Mouse (Mus musculus): Measurements from ENCODE around the gene Aif1l. TPM values are rescaled to one million over a fixed set of nuclear protein-coding genes. Genes with fewer than 3 reads are reported as not detected.
A peak's percentile ranks its signal among the peaks of the same experiment; 100 is the strongest.

Gene Aif1l
- polyA plus RNA-seq, 2 experiments: 1.3 to 1.5 TPM

- no peaks in the 10 kb centered on the region for H3K9me3 ChIP-seq (ENCODE audit: control insufficient read depth, low read length)
- no peaks in the 10 kb centered on the region for H3K36me3 ChIP-seq (replicated peaks; ENCODE audit: control insufficient read depth, insufficient read depth, low read depth)
- no peak overlapping the region for H3K9ac ChIP-seq (replicated peaks)
- no peak overlapping the region for H3K4me3 ChIP-seq (ENCODE audit: insufficient read depth in 1 of 2, low read depth in 2 of 2, low read length in 2 of 2)
- H3K27ac ChIP-seq: no peak overlapping the region
- no peaks in the 10 kb centered on the region for H3K27me3 ChIP-seq (ENCODE audit: control insufficient read depth, insufficient read depth, low read length)
- no peak for ATAC-seq (ENCODE audit: insufficient read depth)
- TF ChIP-seq EP300 (IDR thresholded peaks at IDR 0.05; ENCODE audit: low read depth) (no peak), CTCF (IDR thresholded peaks at IDR 0.05; ENCODE audit: low read depth) (no peak)
- no peak for DNase-seq (ENCODE audit: low read depth in 3 of 3, low spot score in 3 of 3)
- H3K4me1 ChIP-seq (replicated peaks; ENCODE audit: control insufficient read depth in 2 of 2, insufficient read depth in 2 of 2, low read length in 1 of 2): 0 out of 4 replicates have a peak, but pooled peaks cover 0 to 2% of the 10 kb centered on the region in 2 experiments
- 58% methylated on average over 4 of the region's 4 CpGs for WGBS (ENCODE audit: insufficient replicate concordance)
- no peak overlapping the region for H3K4me2 ChIP-seq (ENCODE audit: low read depth)
Observed at GRCm38 (mm10) chr2:31961791-31962222, 11.9 kb downstream of the Aif1l start.

DNA sequence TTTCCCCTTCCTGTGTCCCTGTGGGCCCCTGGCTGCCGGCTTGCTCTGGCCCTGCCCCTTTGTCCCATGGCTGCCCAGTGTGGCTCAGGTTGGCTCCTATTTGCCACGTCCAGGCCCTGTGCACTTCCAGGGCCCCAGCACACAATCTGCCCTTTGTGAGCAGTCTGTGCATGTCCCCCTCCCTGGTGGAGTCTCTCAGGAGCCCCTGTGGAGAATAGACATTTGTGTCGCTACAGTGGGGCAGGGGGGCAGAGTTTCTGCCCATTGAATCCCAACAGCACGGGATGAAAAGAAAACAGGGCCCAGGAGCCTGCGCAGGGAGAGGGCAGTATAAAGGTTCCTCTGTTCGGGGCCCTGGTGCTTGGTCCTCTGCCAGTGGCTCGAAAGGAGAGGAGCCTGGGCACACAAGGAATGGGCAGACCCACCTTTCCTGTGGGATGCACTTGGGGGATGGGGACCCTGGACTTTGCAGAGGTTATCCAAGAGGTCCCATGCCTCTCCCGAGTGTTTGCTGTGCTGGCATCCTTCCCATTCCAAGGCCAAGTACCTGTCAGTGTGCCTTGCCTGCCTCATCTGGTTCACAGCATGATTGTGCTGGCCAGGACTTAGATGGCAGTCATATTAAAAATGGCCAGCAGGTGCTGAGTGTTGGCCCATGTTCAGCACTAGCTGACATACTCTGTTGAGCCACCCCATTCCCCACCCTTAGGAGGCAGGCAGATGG lies 12.7 kb downstream of the Aif1l start:
- Histone ChIP-seq H3K9ac (replicated peaks) (no peak overlapping the region), H3K4me2 (ENCODE audit: low read depth) (no peak overlapping the region), H3K27ac (no peak overlapping the region), H3K9me3 (ENCODE audit: control insufficient read depth, low read length) (no peaks in the 10 kb centered on the region), H3K4me1 (replicated peaks; ENCODE audit: control insufficient read depth in 2 of 2, insufficient read depth in 2 of 2, low read length in 1 of 2) (0 out of 4 replicates have a peak, but pooled peaks cover 0 to 2% of the 10 kb centered on the region in 2 experiments), H3K27me3 (ENCODE audit: control insufficient read depth, insufficient read depth, low read length) (no peaks in the 10 kb centered on the region), H3K4me3 (ENCODE audit: insufficient read depth in 1 of 2, low read depth in 2 of 2, low read length in 2 of 2) (no peak overlapping the region), H3K36me3 (replicated peaks; ENCODE audit: control insufficient read depth, insufficient read depth, low read depth) (no peaks in the 10 kb centered on the region)
- 57% methylated on average over 8 of the region's 8 CpGs for whole genome bisulfite sequencing (ENCODE audit: insufficient replicate concordance)
- peak; percentile 42 for TF ChIP-seq CTCF (IDR thresholded peaks at IDR 0.05; ENCODE audit: low read depth)
- TF ChIP-seq EP300 (IDR thresholded peaks at IDR 0.05; ENCODE audit: low read depth): no peak
- DNase-seq (ENCODE audit: low read depth in 3 of 3, low spot score in 3 of 3) (no peak), ATAC-seq (ENCODE audit: insufficient read depth) (no peak)

- no peak overlapping the region for H3K4me2 ChIP-seq (ENCODE audit: low read depth)
- no peaks in the 10 kb centered on the region for H3K9me3 ChIP-seq (ENCODE audit: control insufficient read depth, low read length)
- no peaks in the 10 kb centered on the region for H3K27me3 ChIP-seq (ENCODE audit: control insufficient read depth, insufficient read depth, low read length)
- TF ChIP-seq CTCF (IDR thresholded peaks at IDR 0.05; ENCODE audit: low read depth) (no peak), EP300 (IDR thresholded peaks at IDR 0.05; ENCODE audit: low read depth) (no peak)
- ATAC-seq (ENCODE audit: insufficient read depth) (no peak), DNase-seq (ENCODE audit: low read depth in 3 of 3, low spot score in 3 of 3) (no peak)
- H3K27ac ChIP-seq: no peak overlapping the region
- WGBS (ENCODE audit: insufficient replicate concordance): 67% methylated on average over 7 of the region's 7 CpGs
- no peaks in the 10 kb centered on the region for H3K36me3 ChIP-seq (replicated peaks; ENCODE audit: control insufficient read depth, insufficient read depth, low read depth)
- no peak overlapping the region for H3K9ac ChIP-seq (replicated peaks)
- H3K4me1 ChIP-seq (replicated peaks; ENCODE audit: control insufficient read depth in 2 of 2, insufficient read depth in 2 of 2, low read length in 1 of 2): 0 out of 4 replicates have a peak, but pooled peaks cover 0 to 2% of the 10 kb centered on the region in 2 experiments
- no peak overlapping the region for H3K4me3 ChIP-seq (ENCODE audit: insufficient read depth in 1 of 2, low read depth in 2 of 2, low read length in 2 of 2)
Observed at GRCm38 (mm10) chr2:31963491-31963890, 13.6 kb downstream of the Aif1l start.

GRCm38 (mm10) chr2:31964191-31964590 lies 14.3 kb downstream of the Aif1l start:
- Histone ChIP-seq H3K27ac (no peak overlapping the region), H3K36me3 (replicated peaks; ENCODE audit: control insufficient read depth, insufficient read depth, low read depth) (no peaks in the 10 kb centered on the region), H3K4me3 (ENCODE audit: insufficient read depth in 1 of 2, low read depth in 2 of 2, low read length in 2 of 2) (no peak overlapping the region), H3K4me1 (replicated peaks; ENCODE audit: control insufficient read depth in 2 of 2, insufficient read depth in 2 of 2, low read length in 1 of 2) (0 out of 4 replicates have a peak, but pooled peaks cover 0 to 2% of the 10 kb centered on the region in 2 experiments), H3K9ac (replicated peaks) (no peak overlapping the region), H3K9me3 (ENCODE audit: control insufficient read depth, low read length) (no peaks in the 10 kb centered on the region), H3K4me2 (ENCODE audit: low read depth) (no peak overlapping the region), H3K27me3 (ENCODE audit: control insufficient read depth, insufficient read depth, low read length) (no peaks in the 10 kb centered on the region)
- no peak for ATAC-seq (ENCODE audit: insufficient read depth)
- TF ChIP-seq EP300 (IDR thresholded peaks at IDR 0.05; ENCODE audit: low read depth): no peak
- no peak for TF ChIP-seq CTCF (IDR thresholded peaks at IDR 0.05; ENCODE audit: low read depth)
- no peak for DNase-seq (ENCODE audit: low read depth in 3 of 3, low spot score in 3 of 3)
- 88% methylated on average over 3 of the region's 3 CpGs for WGBS (ENCODE audit: insufficient replicate concordance)

DNA sequence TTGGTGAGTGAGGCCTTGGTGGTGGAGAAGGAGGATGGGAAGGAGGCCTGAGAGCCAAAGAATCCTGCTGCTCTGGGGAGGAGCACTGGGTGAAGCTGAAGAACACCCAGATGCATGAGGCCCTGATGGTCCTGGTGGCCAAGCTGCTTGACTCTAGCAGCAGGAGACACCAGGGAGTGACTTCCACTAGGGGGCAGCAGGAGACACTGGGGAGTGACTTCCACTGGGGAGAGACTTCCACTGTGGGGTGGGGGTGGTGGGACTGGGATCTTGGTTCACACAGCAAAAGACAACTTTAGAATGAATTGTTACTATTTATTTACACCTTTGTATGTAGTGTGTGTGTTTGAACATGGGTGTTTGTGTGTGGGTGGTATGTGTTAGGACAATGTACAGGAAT lies 15.2 kb downstream of the Aif1l start:
- H3K27ac ChIP-seq: no peak overlapping the region
- peak; percentile 25 to 41 (median 30) for DNase-seq (ENCODE audit: low read depth in 3 of 3, low spot score in 3 of 3)

More for the DNA sequence above, 15.2 kb downstream of the Aif1l start:
- no peak overlapping the region for H3K9ac ChIP-seq (replicated peaks)
- ATAC-seq (ENCODE audit: insufficient read depth): no peak
- H3K4me3 ChIP-seq (ENCODE audit: insufficient read depth in 1 of 2, low read depth in 2 of 2, low read length in 2 of 2): no peak overlapping the region
- H3K4me1 ChIP-seq (replicated peaks; ENCODE audit: control insufficient read depth in 2 of 2, insufficient read depth in 2 of 2, low read length in 1 of 2): 0 out of 4 replicates have a peak, but pooled peaks cover 0 to 2% of the 10 kb centered on the region in 2 experiments
- TF ChIP-seq EP300 (IDR thresholded peaks at IDR 0.05; ENCODE audit: low read depth) (no peak), CTCF (IDR thresholded peaks at IDR 0.05; ENCODE audit: low read depth) (peak; percentile 93)
- H3K4me2 ChIP-seq (ENCODE audit: low read depth): no peak overlapping the region
- H3K9me3 ChIP-seq (ENCODE audit: control insufficient read depth, low read length): no peaks in the 10 kb centered on the region
- H3K36me3 ChIP-seq (replicated peaks; ENCODE audit: control insufficient read depth, insufficient read depth, low read depth): no peaks in the 10 kb centered on the region
- no peaks in the 10 kb centered on the region for H3K27me3 ChIP-seq (ENCODE audit: control insufficient read depth, insufficient read depth, low read length)

Data from liver, embryonic 14.5 days (tissue).